Mouse (Mus musculus) thymus, adult 18-20 months (tissue): ENCODE results near the gene Gm21698.
"Not testable (repeated sequence)": the region's sequence is repeated elsewhere in the genome, so short reads cannot be mapped to it uniquely, and the experiment has no call there.

Experiments used
- DNase-seq, 2 experiments: peaks; one replicate each; pipeline ENCODE4 v3.0.0; 2022; ENCODE audit warnings: mixed read lengths in 2 of 2

Gene Gm21698

GRCm38 (mm10) chr5:25988550-25988949, at the start of gene Gm21698:
Gm21698 (minus strand) TSS chr5:25988650.
- DNase-seq: not testable (repeated sequence)

DNA sequence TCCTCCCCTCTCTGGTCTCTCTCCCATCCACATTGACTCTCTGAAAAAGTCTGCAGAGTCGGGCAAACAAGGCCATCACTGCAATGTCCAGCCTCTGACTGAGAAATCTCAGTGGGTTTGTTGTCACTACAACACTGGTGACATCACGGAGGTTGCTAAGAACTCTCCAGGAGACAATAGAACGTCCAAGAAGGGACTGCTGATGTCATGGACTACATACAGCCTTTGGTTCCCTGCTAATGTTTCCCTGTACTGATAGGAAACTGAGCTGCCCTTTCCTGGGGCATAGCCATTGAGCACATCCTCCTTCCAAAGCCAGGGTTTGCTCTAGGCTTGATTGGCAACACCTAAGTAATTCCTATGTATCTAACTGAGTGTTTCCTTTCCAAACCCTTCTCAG, 34.4 kb upstream of the Gm21698 start, which contains the start of gene Gm5862:
Gene Gm5862, minus strand, starts transcription at position 101 of the 400 bp plus-strand sequence.
- DNase-seq: not testable (repeated sequence)

DNA sequence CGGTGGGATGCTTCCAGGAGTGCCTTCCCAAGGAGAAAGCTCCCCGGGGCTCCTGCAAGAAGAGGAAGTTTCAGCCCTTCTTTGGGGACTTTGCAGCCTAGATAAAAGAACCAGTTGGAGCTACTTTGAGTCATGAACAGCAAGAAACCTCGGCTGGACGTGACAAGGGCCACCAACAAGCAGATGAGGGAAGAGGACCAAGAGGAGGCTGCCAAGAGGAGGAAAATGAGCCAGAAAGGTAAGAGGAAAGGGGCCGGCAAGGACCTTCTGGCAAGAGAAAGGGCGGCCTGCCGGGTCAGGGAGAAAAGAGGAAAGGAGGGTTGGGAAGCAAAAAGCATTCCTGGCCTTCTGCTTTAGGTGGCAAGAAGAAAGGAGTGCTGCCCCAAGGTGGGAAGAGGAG, 19.2 kb upstream of the Gm21698 start:
- DNase-seq: not testable (repeated sequence)

GRCm38 (mm10) chr5:26006937-26007695, 18.7 kb upstream of the Gm21698 start:
- DNase-seq: not testable (repeated sequence)

- DNase-seq: not testable (repeated sequence)
Measured at GRCm38 (mm10) chr5:26004698-26005097, 16.2 kb upstream of the Gm21698 start, which contains the start of gene Gm1979. Gm1979 (minus strand) TSS chr5:26004798.

- not testable (repeated sequence) for DNase-seq
Measured at GRCm38 (mm10) chr5:25972563-25972962, 15.9 kb downstream of the Gm21698 start, which contains the start of gene Gm21680. Gm21680 (minus strand) TSS chr5:25972663.

DNA sequence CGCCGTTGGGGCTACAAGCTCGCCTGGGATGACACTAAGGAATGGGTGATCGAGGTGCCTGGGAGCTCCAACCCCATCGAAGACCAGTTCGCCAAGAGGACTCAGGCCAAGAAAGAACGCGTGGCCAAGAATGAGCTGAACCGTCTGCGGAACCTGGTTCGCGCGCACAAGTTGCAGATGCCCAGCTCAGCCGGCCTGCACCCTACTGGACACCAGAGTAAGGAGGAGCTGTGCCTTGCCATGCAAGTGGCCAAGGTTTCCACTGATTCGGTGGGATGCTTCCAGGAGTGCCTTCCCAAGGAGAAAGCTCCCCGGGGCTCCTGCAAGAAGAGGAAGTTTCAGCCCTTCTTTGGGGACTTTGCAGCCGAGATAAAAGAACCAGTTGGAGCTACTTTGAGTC, 31.4 kb downstream of the Gm21698 start:
- DNase-seq: not testable (repeated sequence)

- DNase-seq: not testable (repeated sequence)
Measured at GRCm38 (mm10) chr5:25956611-25957010, 31.8 kb downstream of the Gm21698 start.

DNA sequence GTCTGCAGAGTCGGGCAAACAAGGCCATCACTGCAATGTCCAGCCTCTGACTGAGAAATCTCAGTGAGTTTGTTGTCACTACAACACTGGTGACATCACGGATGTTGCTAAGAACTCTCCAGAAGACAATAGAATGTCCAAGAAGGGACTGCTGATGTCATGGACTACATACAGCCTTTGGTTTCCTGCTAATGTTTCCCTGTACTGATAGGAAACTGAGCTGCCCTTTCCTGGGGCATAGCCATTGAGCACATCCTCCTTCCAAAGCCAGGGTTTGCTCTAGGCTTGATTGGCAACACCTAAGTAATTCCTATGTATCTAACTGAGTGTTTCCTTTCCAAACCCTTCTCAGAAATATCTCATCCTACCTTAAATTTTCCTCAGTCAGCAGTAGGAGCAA, 34.1 kb downstream of the Gm21698 start, which contains the start of gene Gm21671:
Gene Gm21671, minus strand, starts transcription at position 101 of the 400 bp plus-strand sequence.
- DNase-seq: not testable (repeated sequence)

- DNase-seq: not testable (repeated sequence)
Measured at GRCm38 (mm10) chr5:25945391-25945790, 43.1 kb downstream of the Gm21698 start.

DNA sequence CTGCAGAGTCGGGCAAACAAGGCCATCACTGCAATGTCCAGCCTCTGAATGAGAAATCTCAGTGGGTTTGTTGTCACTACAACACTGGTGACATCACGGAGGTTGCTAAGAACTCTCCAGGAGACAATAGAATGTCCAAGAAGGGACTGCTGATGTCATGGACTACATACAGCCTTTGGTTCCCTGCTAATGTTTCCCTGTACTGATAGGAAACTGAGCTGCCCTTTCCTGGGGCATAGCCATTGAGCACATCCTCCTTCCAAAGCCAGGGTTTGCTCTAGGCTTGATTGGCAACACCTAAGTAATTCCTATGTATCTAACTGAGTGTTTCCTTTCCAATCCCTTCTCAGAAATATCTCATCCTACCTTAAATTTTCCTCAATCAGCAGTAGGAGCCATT, 46.2 kb downstream of the Gm21698 start, which contains the start of gene Gm21663:
Gene Gm21663, minus strand, starts transcription at position 101 of the 400 bp plus-strand sequence.
- not testable (repeated sequence) for DNase-seq
